Mouse (Mus musculus) limb, embryonic 13.5 days (tissue): ENCODE measurements around the gene Tbck. TPM values are rescaled to one million over a fixed set of nuclear protein-coding genes. Genes with fewer than 3 reads are reported as not detected.

Experiments used
- ATAC-seq: fragments of 200-750 bp; cut with Nextera tagmentation; 2 replicates; pipeline ENCODE4 v1.8.0; 2017; ENCODE audit warnings: low read depth, moderate number of reproducible peaks, moderate TSS enrichment; ENCODE audit not compliant: low FRiP score
- H3K27ac ChIP-seq: fragments of 300-500 bp; sonication (generic); 2 replicates; pipeline ENCODE4 v1.5.1; 2015; ENCODE audit warnings: inconsistent platforms, mild to moderate bottlenecking, moderate library complexity
- H3K27me3 ChIP-seq: fragments of 300-500 bp; sonication (generic); 2 replicates; pipeline ENCODE4 v1.6.1; 2015; ENCODE audit warnings: mild to moderate bottlenecking, inconsistent platforms
- H3K36me3 ChIP-seq: fragments of 300-500 bp; sonication (generic); 2 replicates; pipeline ENCODE4 v1.6.1; 2015; ENCODE audit warnings: inconsistent platforms, mild to moderate bottlenecking, moderate library complexity
- H3K4me1 ChIP-seq: fragments of 300-500 bp; sonication (generic); 2 replicates; pipeline ENCODE4 v1.6.1; 2015; ENCODE audit warnings: inconsistent platforms
- H3K4me2 ChIP-seq: fragments of 300-500 bp; sonication (generic); replicated peaks from 2 replicates; pipeline ENCODE4 v1.6.1; 2015; ENCODE audit warnings: inconsistent platforms, mild to moderate bottlenecking, moderate library complexity
- H3K4me3 ChIP-seq: fragments of 300-500 bp; sonication (generic); 2 replicates; pipeline ENCODE4 v1.5.1; 2015; ENCODE audit warnings: moderate library complexity, mild to moderate bottlenecking, inconsistent platforms
- H3K9ac ChIP-seq: fragments of 300-500 bp; sonication (generic); 2 replicates; pipeline ENCODE4 v1.6.1; 2015; ENCODE audit warnings: mild to moderate bottlenecking, inconsistent platforms
- H3K9me3 ChIP-seq: fragments of 300-500 bp; sonication (generic); 2 replicates; pipeline ENCODE4 v1.6.1; 2016; ENCODE audit warnings: inconsistent platforms
- WGBS: fragments of 180-500 bp; shearing (Covaris S2); methylation state at CpG from one replicate; pipeline ENCODE4 v1.1.7; 2015; 5-methylcytosine and 5-hydroxymethylcytosine counted together
- polyA plus RNA-seq: library from polyadenylated mRNA; unstranded; fragments of >200 nt; fragmentation: Nextera tagmentation; extraction: Ambion mirVana; gene quantifications from 2 replicates; pipeline ENCODE4 v1.2.1, GENCODE M21; 2015

Tbck gene
- polyA plus RNA-seq, 1 experiment from 2014 or later = 30.9 TPM

GRCm38 (mm10) chr3:132880826-132881225, 196.9 kb downstream of the Tbck start:
- H3K4me3 ChIP-seq = no peak overlapping the region
- no peak overlapping the region for H3K9ac ChIP-seq
- 73% methylated on average over 9 of the region's 9 CpGs for WGBS
- ATAC-seq = no peak
- H3K27ac ChIP-seq = no peak overlapping the region
- H3K36me3 ChIP-seq = no peaks in the 10 kb centered on the region
- H3K4me1 ChIP-seq = peaks cover 19% of the 10 kb centered on the region
- no peaks in the 10 kb centered on the region for H3K9me3 ChIP-seq
- H3K4me2 ChIP-seq = no peak overlapping the region
- H3K27me3 ChIP-seq = no peaks in the 10 kb centered on the region

DNA sequence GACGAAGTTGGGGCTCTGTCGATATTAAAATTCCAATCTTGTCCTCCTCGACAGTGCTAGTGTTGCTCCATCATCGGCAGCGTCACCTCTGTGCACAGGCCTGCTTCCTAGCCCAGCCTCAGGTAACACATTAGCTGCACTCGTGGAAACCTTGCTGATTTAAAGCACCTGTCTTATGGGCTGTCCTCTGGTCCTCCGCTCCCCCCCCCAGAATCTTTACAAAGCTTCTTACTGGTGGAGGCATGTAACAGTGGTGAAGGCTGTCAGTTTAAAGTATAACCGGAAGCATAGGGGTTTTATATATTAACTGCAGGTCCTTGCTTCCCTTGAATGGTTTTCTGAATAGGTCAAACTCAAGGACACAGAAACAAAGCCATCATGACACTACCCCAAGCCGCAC, 199.3 kb downstream of the Tbck start:
- no peak overlapping the region for H3K27ac ChIP-seq
- H3K36me3 ChIP-seq = no peaks in the 10 kb centered on the region
- H3K4me2 ChIP-seq = no peak overlapping the region
- ATAC-seq = no peak
- 83% methylated on average over 9 of the region's 9 CpGs for WGBS
- H3K4me3 ChIP-seq = no peak overlapping the region
- H3K9ac ChIP-seq = no peak overlapping the region
- no peaks in the 10 kb centered on the region for H3K4me1 ChIP-seq
- no peaks in the 10 kb centered on the region for H3K27me3 ChIP-seq
- no peaks in the 10 kb centered on the region for H3K9me3 ChIP-seq

DNA sequence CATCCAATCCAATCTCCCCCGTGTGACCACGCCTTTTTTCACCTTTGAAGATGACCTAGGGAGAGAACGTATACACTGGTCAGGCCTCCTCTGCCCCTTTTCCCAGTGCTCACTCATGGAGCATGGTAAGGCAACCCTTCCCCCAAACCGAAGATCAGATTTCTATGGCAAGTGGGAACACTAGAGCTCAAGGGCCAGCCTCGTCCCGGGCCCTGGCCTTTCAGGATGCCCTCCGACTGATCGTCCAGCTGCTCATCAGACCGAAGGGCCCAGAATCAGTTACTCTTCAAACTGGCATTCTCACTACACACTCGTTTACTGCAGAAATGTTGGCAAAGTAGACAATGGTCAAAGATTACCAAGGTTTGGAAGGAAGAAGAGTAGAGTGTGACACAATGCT, 200.5 kb downstream of the Tbck start:
- no peak overlapping the region for H3K27ac ChIP-seq

DNA sequence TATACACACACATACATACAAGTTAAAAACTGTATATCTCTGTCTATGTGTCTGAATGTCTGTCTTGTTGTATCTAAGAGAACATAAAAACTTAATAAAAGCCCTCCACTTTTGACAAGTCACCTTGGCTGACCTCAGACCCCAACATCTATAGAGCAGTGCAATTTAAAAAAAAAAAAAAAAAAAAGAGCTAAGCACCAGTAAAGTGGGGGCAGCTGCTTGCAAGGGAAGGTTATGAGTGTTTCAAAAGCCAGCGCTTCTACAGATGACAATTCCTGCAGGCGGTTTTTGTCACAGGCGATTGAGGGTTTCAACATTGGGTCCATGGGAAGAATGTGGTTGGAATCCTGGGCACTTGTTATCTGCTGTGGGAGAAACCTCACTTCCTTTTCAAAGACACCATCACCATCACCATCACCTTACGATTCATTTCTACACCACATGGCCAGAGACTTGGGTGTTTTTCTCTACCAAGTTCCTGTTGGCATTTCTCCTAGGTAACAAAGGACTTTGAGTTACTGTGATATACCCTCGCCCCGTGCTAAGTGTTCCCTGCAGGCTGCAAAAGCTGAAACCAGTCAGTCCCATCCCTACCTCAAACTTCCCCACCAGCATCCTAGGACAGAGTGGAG, 202.6 kb downstream of the Tbck start:
- Histone ChIP-seq H3K9ac (no peak overlapping the region), H3K36me3 (no peaks in the 10 kb centered on the region), H3K27me3 (no peaks in the 10 kb centered on the region), H3K4me2 (no peak overlapping the region), H3K4me3 (no peak overlapping the region), H3K9me3 (no peaks in the 10 kb centered on the region), H3K27ac (no peak overlapping the region), H3K4me1 (peaks cover 6% of the 10 kb centered on the region; the same call in 1 of the 2 replicates)
- 84% methylated on average over 6 of the region's 6 CpGs for WGBS
- ATAC-seq = no peak

More for the DNA sequence above, 200.5 kb downstream of the Tbck start:
- no peak overlapping the region for H3K4me2 ChIP-seq
- H3K27me3 ChIP-seq = no peaks in the 10 kb centered on the region
- H3K4me3 ChIP-seq = no peak overlapping the region
- no peaks in the 10 kb centered on the region for H3K36me3 ChIP-seq
- H3K9me3 ChIP-seq = no peaks in the 10 kb centered on the region
- 79% methylated on average over 10 of the region's 10 CpGs for WGBS
- H3K4me1 ChIP-seq = no peaks in the 10 kb centered on the region
- no peak for ATAC-seq
- no peak overlapping the region for H3K9ac ChIP-seq

DNA sequence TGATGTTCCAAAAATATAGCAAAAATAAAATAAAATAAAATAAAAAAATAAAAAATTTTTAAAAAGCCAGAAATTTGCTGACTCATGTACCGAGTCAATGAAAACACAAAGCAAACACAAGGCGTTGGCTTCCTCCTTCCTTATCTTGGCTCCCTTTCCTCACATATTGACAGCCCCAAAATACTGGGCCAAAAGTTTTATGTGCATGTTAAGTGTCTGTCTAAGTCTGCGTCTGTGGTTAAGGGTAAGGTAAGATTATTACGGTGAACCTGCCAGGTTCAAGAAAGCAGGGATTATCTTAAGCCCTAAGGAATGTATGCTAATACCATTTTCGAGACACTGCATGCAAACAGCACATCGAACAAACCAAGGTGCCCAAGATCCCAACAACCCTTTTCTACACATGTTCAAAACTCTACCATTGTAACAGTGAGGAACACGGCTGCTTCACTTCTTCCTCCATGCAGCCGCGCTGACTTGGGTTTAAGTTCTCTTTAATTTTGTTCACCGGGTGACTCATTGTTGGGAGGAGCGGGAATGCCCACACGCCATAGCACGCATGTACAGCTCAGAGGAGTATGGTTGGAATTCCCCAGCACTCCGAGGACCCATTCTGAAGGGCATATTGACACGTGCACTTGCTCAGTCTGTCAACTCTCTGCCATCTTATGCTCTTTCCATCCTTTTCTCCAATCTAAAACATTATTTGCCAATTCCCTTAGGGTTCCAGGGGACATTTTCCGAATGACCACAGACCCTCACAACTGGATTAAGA, 203.3 kb downstream of the Tbck start:
- no peak overlapping the region for H3K27ac ChIP-seq
- ATAC-seq = no peak
- no peaks in the 10 kb centered on the region for H3K36me3 ChIP-seq
- no peak overlapping the region for H3K9ac ChIP-seq
- no peak overlapping the region for H3K4me3 ChIP-seq
- no peaks in the 10 kb centered on the region for H3K9me3 ChIP-seq
- peaks cover 6% of the 10 kb centered on the region; the same call in 1 of the 2 replicates for H3K4me1 ChIP-seq
- H3K27me3 ChIP-seq = no peaks in the 10 kb centered on the region
- WGBS = 82% methylated on average over 16 of the region's 16 CpGs
- no peak overlapping the region for H3K4me2 ChIP-seq

Other genes starting within 250 kb of the Tbck start
- not detected in 2 replicates for gene Gimd1, start 54.3 kb upstream of the Tbck start, polyA plus RNA-seq
- 78.0 and 81.1 TPM in 2 replicates for gene Aimp1, start 226 bp downstream of the Tbck start, polyA plus RNA-seq